ENCODE assay signal across 8 mouse cellular contexts in genomic region chr11:115421328-115421727, GRCm38 (mm10). TPM values are rescaled to one million over a fixed set of nuclear protein-coding genes. Genes with fewer than 3 reads are reported as not detected.
A peak's percentile ranks its signal among the peaks of the same experiment; 100 is the strongest.
DNase-seq lines count a peak whose midpoint lies in the region; ATAC-seq lines count a peak whose summit lies in the region.

No protein-coding gene starts in this region.

- peak overlapping the region; percentile 92; the same call in 1 of the 2 replicates for H3K9ac ChIP-seq in kidney, embryonic 16.5 days (replicated peaks; ENCODE audit: low read length)
- H3K9ac ChIP-seq in embryonic facial prominence, embryonic 13.5 days: peak overlapping the region; percentile 96; the same call in 1 of the 2 replicates
- H3K9ac ChIP-seq in hindbrain, embryonic 15.5 days: peak overlapping the region; percentile 91; the same call in 1 of the 2 replicates
- peak overlapping the region; percentile 97; the same call in 1 of the 2 replicates for H3K9ac ChIP-seq in midbrain, embryonic 16.5 days (ENCODE audit: low read depth, low read length)

- H3K27ac ChIP-seq in kidney, embryonic 16.5 days (ENCODE audit: low read length): no peak overlapping the region
- no peak overlapping the region; the same call in 1 of the 2 replicates for H3K27ac ChIP-seq in embryonic facial prominence, embryonic 13.5 days
- no peak overlapping the region; the same call in 1 of the 2 replicates for H3K27ac ChIP-seq in hindbrain, embryonic 15.5 days (replicated peaks)
- no peak overlapping the region for H3K27ac ChIP-seq in midbrain, embryonic 16.5 days (ENCODE audit: low read length)

- no peak for ATAC-seq in kidney, embryonic 16.5 days (ENCODE audit: low FRiP score, low TSS enrichment)
- no peak for ATAC-seq in embryonic facial prominence, embryonic 13.5 days (ENCODE audit: insufficient number of reproducible peaks, insufficient read depth, low FRiP score, low TSS enrichment, low read depth)
- no peak for ATAC-seq in hindbrain, embryonic 15.5 days (ENCODE audit: low FRiP score, low read depth)
- no peak for ATAC-seq in midbrain, embryonic 16.5 days

- no peak for DNase-seq in kidney, adult 11 months
- no peak for DNase-seq in right cerebral cortex, adult 2 months (ENCODE audit: low spot score in 2 of 2)
- no peak for DNase-seq in urinary bladder, postnatal 36 days (ENCODE audit: low spot score in 2 of 2)
- no peak for DNase-seq in frontal cortex, postnatal 36 days (ENCODE audit: low spot score in 2 of 2)

- peak overlapping the region; percentile 98 for H3K4me3 ChIP-seq in kidney, embryonic 16.5 days (ENCODE audit: low read length)
- peak overlapping the region; percentile 91 for H3K4me3 ChIP-seq in embryonic facial prominence, embryonic 13.5 days
- peak overlapping the region; percentile 71 for H3K4me3 ChIP-seq in hindbrain, embryonic 15.5 days
- peak overlapping the region; percentile 94 for H3K4me3 ChIP-seq in midbrain, embryonic 16.5 days (ENCODE audit: low read depth, low read length)

- no peaks in the 10 kb centered on the region for H3K9me3 ChIP-seq in kidney, embryonic 16.5 days (ENCODE audit: low read length)
- no peaks in the 10 kb centered on the region for H3K9me3 ChIP-seq in embryonic facial prominence, embryonic 13.5 days
- H3K9me3 ChIP-seq in hindbrain, embryonic 15.5 days: no peaks in the 10 kb centered on the region
- H3K9me3 ChIP-seq in midbrain, embryonic 16.5 days (replicated peaks; ENCODE audit: control insufficient read depth, low read length, poor library complexity, severe bottlenecking): no peaks in the 10 kb centered on the region

- peaks cover 35% of the 10 kb centered on the region for H3K36me3 ChIP-seq in kidney, embryonic 16.5 days (ENCODE audit: insufficient read depth, low read length)
- H3K36me3 ChIP-seq in embryonic facial prominence, embryonic 13.5 days: peaks cover 47% of the 10 kb centered on the region
- H3K36me3 ChIP-seq in hindbrain, embryonic 15.5 days: peaks cover 20% of the 10 kb centered on the region
- peaks cover 16% of the 10 kb centered on the region; the same call in 1 of the 2 replicates for H3K36me3 ChIP-seq in midbrain, embryonic 16.5 days (ENCODE audit: control insufficient read depth, insufficient read depth, low read length)

- WGBS in kidney, embryonic 16.5 days: 52% methylated on average over 1 of the region's 1 CpGs
- WGBS in embryonic facial prominence, embryonic 13.5 days: 55% methylated on average over 1 of the region's 1 CpGs
- WGBS in hindbrain, embryonic 15.5 days: 58% methylated on average over 1 of the region's 1 CpGs
- WGBS in midbrain, embryonic 16.5 days: 58% methylated on average over 1 of the region's 1 CpGs

- peak overlapping the region; percentile 77 for H3K4me2 ChIP-seq in kidney, embryonic 16.5 days (replicated peaks; ENCODE audit: low read depth, low read length)
- H3K4me2 ChIP-seq in embryonic facial prominence, embryonic 13.5 days: peak overlapping the region; percentile 98
- H3K4me2 ChIP-seq in hindbrain, embryonic 15.5 days: peak overlapping the region; percentile 94
- H3K4me2 ChIP-seq in midbrain, embryonic 16.5 days (ENCODE audit: low read length): peak overlapping the region; percentile 96

- H3K27me3 ChIP-seq in kidney, embryonic 16.5 days (ENCODE audit: insufficient read depth, low read length): no peaks in the 10 kb centered on the region
- H3K27me3 ChIP-seq in embryonic facial prominence, embryonic 13.5 days: no peaks in the 10 kb centered on the region
- no peaks in the 10 kb centered on the region for H3K27me3 ChIP-seq in hindbrain, embryonic 15.5 days
- H3K27me3 ChIP-seq in midbrain, embryonic 16.5 days (ENCODE audit: control insufficient read depth, insufficient read depth, low read depth, low read length): no peaks in the 10 kb centered on the region

- H3K4me1 ChIP-seq in kidney, embryonic 16.5 days (ENCODE audit: insufficient read depth, low read length): peaks cover 29% of the 10 kb centered on the region
- H3K4me1 ChIP-seq in embryonic facial prominence, embryonic 13.5 days: peaks cover 34% of the 10 kb centered on the region
- H3K4me1 ChIP-seq in hindbrain, embryonic 15.5 days (replicated peaks): peaks cover 35% of the 10 kb centered on the region
- peaks cover 24% of the 10 kb centered on the region for H3K4me1 ChIP-seq in midbrain, embryonic 16.5 days (ENCODE audit: control insufficient read depth, insufficient read depth, low read length)

RNA-seq across cellular contexts. Expression of gene Kctd2, which starts 1.4 kb away (rescaled TPM):
- 4.7 and 4.8 TPM in 2 replicates for polyA plus RNA-seq in kidney, embryonic 16.5 days (2015; fragmentation: Nextera tagmentation; extraction: Ambion mirVana)
- polyA plus RNA-seq in embryonic facial prominence, embryonic 13.5 days (2015; fragmentation: Nextera tagmentation; extraction: Ambion mirVana): 9.6 and 17.5 TPM in 2 replicates
- polyA plus RNA-seq in hindbrain, embryonic 15.5 days (2015; fragmentation: Nextera tagmentation; extraction: Ambion mirVana): 23.6 and 26.2 TPM in 2 replicates
- 20.1 and 23.1 TPM in 2 replicates for polyA plus RNA-seq in midbrain, embryonic 16.5 days (2015; fragmentation: Nextera tagmentation; extraction: Ambion mirVana)

RNA-seq across cellular contexts. Expression of gene Atp5h, which starts 1.6 kb away (rescaled TPM):
- polyA plus RNA-seq in kidney, embryonic 16.5 days (2015; fragmentation: Nextera tagmentation; extraction: Ambion mirVana): 942 and 981 TPM in 2 replicates
- polyA plus RNA-seq in embryonic facial prominence, embryonic 13.5 days (2015; fragmentation: Nextera tagmentation; extraction: Ambion mirVana): 880 and 943 TPM in 2 replicates
- polyA plus RNA-seq in hindbrain, embryonic 15.5 days (2015; fragmentation: Nextera tagmentation; extraction: Ambion mirVana): 877 and 940 TPM in 2 replicates
- polyA plus RNA-seq in midbrain, embryonic 16.5 days (2015; fragmentation: Nextera tagmentation; extraction: Ambion mirVana): 773 and 819 TPM in 2 replicates

RNA-seq across cellular contexts. Expression of gene Mrpl58, which starts 17.8 kb away (rescaled TPM):
- polyA plus RNA-seq in kidney, embryonic 16.5 days (2015; fragmentation: Nextera tagmentation; extraction: Ambion mirVana): 195 and 203 TPM in 2 replicates
- polyA plus RNA-seq in embryonic facial prominence, embryonic 13.5 days (2015; fragmentation: Nextera tagmentation; extraction: Ambion mirVana): 173 and 181 TPM in 2 replicates
- 180 and 190 TPM in 2 replicates for polyA plus RNA-seq in hindbrain, embryonic 15.5 days (2015; fragmentation: Nextera tagmentation; extraction: Ambion mirVana)
- 173 and 180 TPM in 2 replicates for polyA plus RNA-seq in midbrain, embryonic 16.5 days (2015; fragmentation: Nextera tagmentation; extraction: Ambion mirVana)

RNA-seq across cellular contexts. Expression of gene Trim80, which starts 19.0 kb away (rescaled TPM):
- polyA plus RNA-seq in kidney, embryonic 16.5 days (2015; fragmentation: Nextera tagmentation; extraction: Ambion mirVana): 0.12 and 0.35 TPM in 2 replicates
- polyA plus RNA-seq in embryonic facial prominence, embryonic 13.5 days (2015; fragmentation: Nextera tagmentation; extraction: Ambion mirVana): 0.14 TPM in 1 of 2 replicates, not detected in the other
- not detected in 2 replicates for polyA plus RNA-seq in hindbrain, embryonic 15.5 days (2015; fragmentation: Nextera tagmentation; extraction: Ambion mirVana)
- not detected in 2 replicates for polyA plus RNA-seq in midbrain, embryonic 16.5 days (2015; fragmentation: Nextera tagmentation; extraction: Ambion mirVana)

RNA-seq across cellular contexts. Expression of gene Cdr2l, which starts 39.6 kb away (rescaled TPM):
- 7.9 and 10.2 TPM in 2 replicates for polyA plus RNA-seq in kidney, embryonic 16.5 days (2015; fragmentation: Nextera tagmentation; extraction: Ambion mirVana)
- polyA plus RNA-seq in embryonic facial prominence, embryonic 13.5 days (2015; fragmentation: Nextera tagmentation; extraction: Ambion mirVana): 12.3 and 14.1 TPM in 2 replicates
- polyA plus RNA-seq in hindbrain, embryonic 15.5 days (2015; fragmentation: Nextera tagmentation; extraction: Ambion mirVana): 25.0 and 27.0 TPM in 2 replicates
- polyA plus RNA-seq in midbrain, embryonic 16.5 days (2015; fragmentation: Nextera tagmentation; extraction: Ambion mirVana): 18.5 and 21.6 TPM in 2 replicates
